Mouse (Mus musculus) lung, embryonic 14.5 days (tissue): ENCODE results near the gene Defb35. TPM values are rescaled to one million over a fixed set of nuclear protein-coding genes. Genes with fewer than 3 reads are reported as not detected.

Experiments used
- ATAC-seq: fragments of 200-750 bp; cut with Nextera tagmentation; 2 replicates; pipeline ENCODE4 v1.8.0; 2017; ENCODE audit warnings: mild to moderate bottlenecking, moderate TSS enrichment, moderate library complexity; ENCODE audit not compliant: insufficient read depth
- DNase-seq: peaks from one replicate; pipeline ENCODE4 v3.0.0-alpha.2; 2015
- H3K27ac ChIP-seq: fragments of 300-500 bp; sonication (generic); 2 replicates; pipeline ENCODE4 v1.5.1; 2014; ENCODE audit warnings: low read depth, mild to moderate bottlenecking, moderate library complexity
- H3K27me3 ChIP-seq: fragments of 300-500 bp; sonication (generic); 2 replicates; pipeline ENCODE4 v1.6.1; 2014; ENCODE audit warnings: low read length, control low read depth; ENCODE audit not compliant: insufficient read depth
- H3K36me3 ChIP-seq: fragments of 300-500 bp; sonication (generic); 2 replicates; pipeline ENCODE4 v1.6.1; 2014; ENCODE audit warnings: control low read depth; ENCODE audit not compliant: insufficient read depth
- H3K4me1 ChIP-seq: fragments of 300-500 bp; sonication (generic); 2 replicates; pipeline ENCODE4 v1.6.1; 2014; ENCODE audit warnings: antibody characterized with exemption, control low read depth; ENCODE audit not compliant: insufficient read depth
- H3K4me2 ChIP-seq: fragments of 300-500 bp; sonication (generic); 2 replicates; pipeline ENCODE4 v1.6.1; 2014; ENCODE audit warnings: mild to moderate bottlenecking
- H3K4me3 ChIP-seq: fragments of 300-500 bp; sonication (generic); 2 replicates; pipeline ENCODE4 v1.5.1; 2014; ENCODE audit warnings: low read depth, low read length
- H3K9ac ChIP-seq: fragments of 300-500 bp; sonication (generic); 2 replicates; pipeline ENCODE4 v1.6.1; 2014
- H3K9me3 ChIP-seq: fragments of 300-500 bp; sonication (generic); 2 replicates; pipeline ENCODE4 v1.6.1; 2016; ENCODE audit warnings: low read depth, low read length, control low read depth
- CTCF ChIP-seq: IDR thresholded peaks from 2 replicates; pipeline ENCODE4 v1.5.1; 2016; ENCODE audit warnings: antibody characterized with exemption, low read depth
- WGBS: fragments of 180-500 bp; shearing (Covaris S2); extraction: QIAGEN DNeasy Blood & Tissue Kit; methylation state at CpG from one replicate; pipeline ENCODE4 v1.1.7; 2014; 5-methylcytosine and 5-hydroxymethylcytosine counted together
- polyA plus RNA-seq: library from polyadenylated mRNA; unstranded; fragments of >200 nt; fragmentation: Nextera tagmentation; extraction: Ambion mirVana; gene quantifications from 2 replicates; pipeline ENCODE4 v1.2.1, GENCODE M21; 2014

The Defb35 gene
- polyA plus RNA-seq, 1 experiment from 2014 or later = not detected

- H3K9me3 ChIP-seq = no peaks in the 10 kb centered on the region
- H3K4me3 ChIP-seq = no peak overlapping the region
- no peak overlapping the region for H3K9ac ChIP-seq
- no peak overlapping the region for H3K27ac ChIP-seq
- TF ChIP-seq CTCF = no peak
- H3K4me1 ChIP-seq = no peaks in the 10 kb centered on the region
- H3K36me3 ChIP-seq = no peaks in the 10 kb centered on the region
- DNase-seq (no peak), ATAC-seq (no peak)
- no peak overlapping the region for H3K4me2 ChIP-seq
- no peaks in the 10 kb centered on the region for H3K27me3 ChIP-seq
- 58% methylated on average over 9 of the region's 9 CpGs for WGBS
Measured at GRCm38 (mm10) chr8:21947311-21948017, 9.3 kb downstream of the Defb35 start.

GRCm38 (mm10) chr8:21955321-21955720, 17.2 kb downstream of the Defb35 start:
- TF ChIP-seq CTCF = peak; percentile 82
- DNase-seq = peak; percentile 82
- 6% methylated on average over 9 of the region's 9 CpGs for WGBS

DNA sequence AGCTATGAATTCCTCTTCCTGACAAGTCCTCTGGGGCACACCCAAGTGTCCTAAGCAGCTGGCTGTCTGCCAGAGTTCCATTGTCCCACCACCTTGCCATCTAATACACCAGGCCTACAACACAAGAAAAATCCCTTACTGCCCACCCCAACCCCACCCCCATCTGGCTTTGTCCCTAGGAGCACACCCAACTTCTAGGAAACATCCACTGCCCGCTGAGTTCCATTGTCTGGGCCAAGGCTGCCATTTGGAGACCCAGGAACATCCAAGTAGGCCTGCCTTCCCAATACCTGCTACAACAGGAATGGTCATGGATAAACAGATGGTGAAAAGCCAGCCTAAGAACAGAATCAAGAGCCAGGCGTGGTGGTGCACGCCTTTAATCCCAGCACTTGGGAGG, 18.2 kb downstream of the Defb35 start:
- Histone ChIP-seq H3K9me3 (no peaks in the 10 kb centered on the region), H3K4me2 (no peak overlapping the region), H3K4me3 (no peak overlapping the region), H3K27ac (no peak overlapping the region), H3K27me3 (no peaks in the 10 kb centered on the region), H3K9ac (no peak overlapping the region), H3K36me3 (no peaks in the 10 kb centered on the region), H3K4me1 (no peaks in the 10 kb centered on the region)
- DNase-seq (no peak), ATAC-seq (no peak)
- WGBS = 84% methylated on average over 3 of the region's 3 CpGs
- TF ChIP-seq CTCF = no peak

More at GRCm38 (mm10) chr8:21955321-21955720, 17.2 kb downstream of the Defb35 start:
- Histone ChIP-seq H3K4me3 (no peak overlapping the region), H3K27ac (no peak overlapping the region), H3K4me2 (no peak overlapping the region), H3K36me3 (no peaks in the 10 kb centered on the region), H3K4me1 (no peaks in the 10 kb centered on the region), H3K27me3 (no peaks in the 10 kb centered on the region), H3K9ac (no peak overlapping the region), H3K9me3 (no peaks in the 10 kb centered on the region)
- no peak for ATAC-seq

DNA sequence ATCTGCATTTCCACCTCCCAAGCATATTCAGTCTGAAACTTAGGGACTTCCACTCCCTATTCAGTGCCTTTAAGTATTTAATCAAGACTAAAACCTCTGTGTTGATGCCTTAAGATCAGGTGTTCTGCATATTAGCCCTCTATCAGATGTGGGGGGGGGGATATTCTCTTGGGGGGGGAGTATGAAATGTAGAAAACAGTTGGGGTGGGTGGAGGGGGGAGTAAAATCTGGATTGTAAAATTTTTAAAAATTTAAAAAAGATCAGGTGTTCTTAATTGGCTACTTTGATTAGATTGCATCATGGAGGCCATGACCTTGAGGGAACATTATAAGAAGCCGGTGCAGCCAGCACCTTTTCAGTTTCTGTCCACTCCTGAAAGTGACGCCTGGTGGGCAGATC, 20.3 kb downstream of the Defb35 start, which contains the start of gene Fam90a1a:
Fam90a1a (plus strand) TSS at position 301 of the 400 bp plus-strand sequence.
- 78% methylated on average over 2 of the region's 2 CpGs for WGBS
- H3K27ac ChIP-seq = no peak within 1 kb of the TSS
- ATAC-seq (no peak), DNase-seq (no peak)
- no peak within 1 kb of the TSS for H3K4me3 ChIP-seq
- no peaks in the 10 kb centered on the region for H3K27me3 ChIP-seq
- no peak within 1 kb of the TSS for H3K4me2 ChIP-seq
- H3K4me1 ChIP-seq = no peaks in the 10 kb centered on the region
- no peaks in the 10 kb centered on the region for H3K36me3 ChIP-seq
- no peak for TF ChIP-seq CTCF
- H3K9ac ChIP-seq = no peak within 1 kb of the TSS
- no peaks in the 10 kb centered on the region for H3K9me3 ChIP-seq

DNA sequence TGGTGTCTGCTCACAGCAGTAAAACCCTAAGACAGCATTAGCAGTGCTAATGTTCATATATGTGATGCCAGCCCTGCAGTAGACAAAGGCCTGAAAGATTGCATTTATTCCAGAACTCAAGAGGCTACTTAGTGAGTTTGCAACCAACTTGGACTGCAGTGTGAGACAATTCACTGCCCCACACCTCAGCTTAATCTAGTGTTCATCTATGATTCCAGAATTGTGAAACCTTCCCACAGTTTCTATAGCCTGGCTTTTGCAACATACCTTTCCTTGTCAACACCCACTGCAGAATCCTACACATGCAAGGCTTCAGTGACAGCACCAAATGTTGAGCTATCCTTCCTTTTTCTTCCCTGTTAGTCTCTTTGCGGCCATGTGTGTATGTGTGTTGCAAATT, 28.5 kb downstream of the Defb35 start:
- no peak overlapping the region for H3K9ac ChIP-seq
- no peak overlapping the region for H3K4me2 ChIP-seq
- no peaks in the 10 kb centered on the region for H3K36me3 ChIP-seq
- H3K27me3 ChIP-seq = no peaks in the 10 kb centered on the region
- no peak for DNase-seq
- H3K27ac ChIP-seq = no peak overlapping the region
- ATAC-seq = no peak
- no peaks in the 10 kb centered on the region for H3K9me3 ChIP-seq
- H3K4me1 ChIP-seq = no peaks in the 10 kb centered on the region
- 86% methylated on average over 1 of the region's 1 CpGs for WGBS
- H3K4me3 ChIP-seq = no peak overlapping the region
- TF ChIP-seq CTCF = no peak

GRCm38 (mm10) chr8:21969475-21969874, 31.3 kb downstream of the Defb35 start, which contains the start of gene Ccdc70:
Ccdc70 (plus strand) TSS chr8:21969775.
- H3K27ac ChIP-seq = no peak within 1 kb of the TSS
- TF ChIP-seq CTCF = no peak
- H3K4me3 ChIP-seq = no peak within 1 kb of the TSS
- DNase-seq (no peak), ATAC-seq (no peak)
- H3K4me1 ChIP-seq = no peaks in the 10 kb centered on the region
- WGBS = 73% methylated on average over 3 of the region's 3 CpGs
- H3K9ac ChIP-seq = no peak within 1 kb of the TSS
- no peak within 1 kb of the TSS for H3K4me2 ChIP-seq
- H3K36me3 ChIP-seq = no peaks in the 10 kb centered on the region
- H3K27me3 ChIP-seq = no peaks in the 10 kb centered on the region
- no peaks in the 10 kb centered on the region for H3K9me3 ChIP-seq

GRCm38 (mm10) chr8:21978193-21978592, 40.0 kb downstream of the Defb35 start:
- Histone ChIP-seq H3K27ac (no peak overlapping the region), H3K36me3 (no peaks in the 10 kb centered on the region), H3K27me3 (no peaks in the 10 kb centered on the region), H3K4me3 (no peak overlapping the region), H3K9me3 (no peaks in the 10 kb centered on the region), H3K4me2 (no peak overlapping the region), H3K4me1 (no peaks in the 10 kb centered on the region), H3K9ac (no peak overlapping the region)
- DNase-seq (no peak), ATAC-seq (no peak)
- TF ChIP-seq CTCF = no peak
- WGBS = 62% methylated on average over 4 of the region's 4 CpGs
